Mouse (Mus musculus): ENCODE data around the gene Bud13. TPM values are rescaled to one million over a fixed set of nuclear protein-coding genes. Genes with fewer than 3 reads are reported as not detected.

Gene Bud13
- total RNA-seq, 2 experiments from 2014 or later, result 8.5 to 11.7 TPM

DNA sequence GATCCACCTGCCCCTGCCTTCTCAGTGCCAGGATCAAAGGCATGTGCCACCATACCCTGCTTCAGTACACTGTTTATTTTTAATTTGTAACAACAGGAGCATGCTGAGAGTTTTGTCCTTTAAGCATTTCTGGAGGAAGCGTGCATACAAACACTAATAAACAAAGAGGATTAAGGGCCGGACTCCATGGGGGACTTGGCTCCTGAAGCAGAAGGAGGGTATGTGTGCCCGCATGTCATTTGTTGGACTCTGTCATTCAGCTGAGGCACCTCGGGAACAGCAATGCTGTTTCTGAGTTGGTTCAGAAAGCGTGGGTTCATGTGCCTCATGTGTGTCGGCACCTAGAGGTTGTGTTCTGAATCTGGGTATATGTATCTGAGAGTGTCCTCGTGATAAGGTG lies 54.5 kb downstream of the Bud13 start:
- DNase-seq, result no peak

DNA sequence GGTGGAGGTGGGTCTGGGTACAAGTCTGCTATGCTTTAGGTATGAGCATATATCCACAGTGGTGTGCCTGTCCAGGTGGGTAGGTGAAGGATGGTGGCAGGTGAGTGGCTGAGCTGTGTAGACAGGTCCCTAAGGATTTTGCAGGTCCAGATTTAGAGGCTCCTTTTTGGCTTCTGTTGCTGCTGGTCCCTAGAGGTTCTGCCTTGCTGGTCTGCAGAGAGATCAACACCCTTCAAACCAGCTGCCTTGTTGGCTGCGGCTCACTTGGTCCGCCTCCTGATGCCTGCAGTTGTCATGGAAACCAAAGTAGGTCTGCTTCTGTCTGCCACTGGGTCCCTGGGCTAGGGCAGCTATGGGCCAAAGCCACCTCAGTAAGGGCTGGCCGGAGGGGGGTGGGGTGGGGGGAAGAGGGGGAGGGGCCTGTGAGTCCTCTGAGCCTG lies 55.1 kb downstream of the Bud13 start:
- DNase-seq, result peak in 1 of 2 experiments; percentile 17

DNA sequence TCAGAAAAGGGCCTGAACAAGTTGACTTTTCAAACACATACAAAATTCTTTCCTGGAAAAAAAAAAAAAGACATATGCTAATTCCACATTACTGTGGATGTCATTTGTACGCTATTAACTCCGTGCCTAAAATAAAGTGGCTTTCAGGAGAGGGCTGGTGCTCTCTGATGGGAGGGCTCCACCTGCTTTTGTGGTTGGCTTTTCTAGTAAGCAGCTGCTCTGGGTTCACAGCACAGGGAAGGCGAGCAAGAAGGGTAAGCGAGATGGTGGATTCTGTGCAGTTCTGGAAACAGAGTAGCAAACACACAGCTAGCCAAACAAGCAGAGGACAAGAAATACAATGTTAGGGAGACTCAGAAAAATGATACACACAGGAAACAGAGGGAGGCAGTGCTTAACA lies 55.6 kb downstream of the Bud13 start:
- no peak for DNase-seq

DNA sequence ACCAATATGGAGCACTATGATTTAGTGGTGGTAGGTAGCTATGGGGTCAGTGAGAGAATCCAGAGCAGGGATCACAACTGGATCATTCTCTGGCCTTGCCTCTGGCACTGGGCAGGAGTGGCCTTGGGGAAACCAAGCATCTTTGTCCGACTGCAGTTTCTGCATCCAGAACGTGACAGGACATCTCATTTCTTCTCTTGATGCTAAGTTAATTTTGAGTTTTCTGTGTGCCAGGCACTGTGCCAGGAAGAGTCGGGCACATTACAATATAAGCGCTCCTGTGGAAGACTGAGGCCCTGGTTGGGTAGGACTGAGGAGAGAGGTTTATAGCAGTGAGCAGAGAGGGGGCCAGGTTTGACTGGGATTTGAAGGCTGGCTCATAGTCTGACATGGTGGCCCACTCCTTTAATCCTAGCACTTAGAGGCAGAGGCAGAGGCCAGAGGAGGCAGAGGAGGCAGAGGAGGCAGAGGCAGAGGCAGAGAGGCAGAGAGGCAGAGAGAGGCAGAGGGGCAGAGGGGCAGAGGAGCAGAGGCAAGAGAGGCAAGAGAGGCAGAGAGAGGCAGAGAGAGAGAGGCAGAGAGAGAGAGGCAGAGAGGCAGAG lies 56.3 kb downstream of the Bud13 start:
- no peak for DNase-seq

DNA sequence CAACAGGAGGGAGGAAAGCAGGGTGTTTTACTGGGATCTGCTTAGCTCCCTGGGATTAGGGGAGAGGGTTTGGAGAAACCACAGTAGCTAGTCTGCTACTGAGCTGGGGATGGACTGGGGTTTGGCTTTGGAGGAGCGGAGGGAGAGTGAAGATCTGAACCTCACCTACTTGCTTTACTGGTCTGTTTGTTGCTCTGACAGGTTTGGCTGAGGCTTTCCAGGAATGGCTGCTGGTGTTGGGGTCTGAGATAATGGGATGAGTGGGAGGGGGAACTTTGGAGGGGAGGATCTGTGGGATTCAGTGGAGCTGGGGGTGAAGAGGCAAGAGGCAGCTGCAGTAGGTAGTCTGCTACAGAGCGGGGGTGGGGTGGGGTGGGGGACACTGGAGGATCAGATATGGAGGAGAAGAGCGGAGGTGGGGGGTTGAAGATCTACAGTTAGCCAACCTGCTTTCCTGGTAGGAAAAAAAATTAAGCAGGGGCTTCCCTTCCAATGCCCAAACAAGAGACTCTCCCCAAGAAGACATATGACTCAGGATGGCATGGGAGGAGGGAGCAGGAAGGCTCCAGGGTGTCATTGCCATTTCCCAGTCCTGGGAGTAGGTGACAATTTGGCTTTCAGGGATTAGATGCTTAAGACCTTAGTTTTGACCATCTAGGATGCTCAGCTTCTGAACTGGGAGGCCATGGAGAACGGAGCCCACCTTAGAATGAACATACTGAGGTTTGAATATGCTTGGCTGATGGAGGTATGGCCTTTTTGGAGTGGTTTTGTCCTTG lies 63.3 kb downstream of the Bud13 start:
- no peak for DNase-seq

Other genes with a start within 250 kb of the Bud13 start
- gene Apoa1, start 54.4 kb upstream of the Bud13 start, total RNA-seq (2021), result 1 to 10 TPM in 1 of 2 experiments, under 1 TPM in 1; 0.36 to 6.4 TPM
- 10 to 100 TPM in 1 of 2 experiments, 1 to 10 TPM in 1; 6.8 to 12.5 TPM for gene Apoc3, start 47.4 kb upstream of the Bud13 start, total RNA-seq (2021)
- under 1 TPM in 1 of 2 experiments, not detected in 1; 0.17 TPM for gene Apoa4, start 42.3 kb upstream of the Bud13 start, total RNA-seq (2021)
- gene Apoa5, start 14.4 kb upstream of the Bud13 start, total RNA-seq (2021), result 1 to 10 TPM in 1 of 2 experiments, not detected in 1; 1.1 TPM
- gene Zpr1, start 9.9 kb upstream of the Bud13 start, total RNA-seq (2021), result 10 to 100 TPM; 43.1 to 56.4 TPM
- not detected for gene 4931429L15Rik, start 37.0 kb downstream of the Bud13 start, total RNA-seq (2021)

Data from adrenal gland, postnatal 36 days (tissue).